Mouse (Mus musculus): ENCODE data around the gene Rrad.

Rrad gene

GRCm38 (mm10) chr8:104611613-104612012, 19.5 kb downstream of the Rrad start:
- no peak for DNase-seq (ENCODE audit: low spot score)

GRCm38 (mm10) chr8:104610185-104610766, 20.9 kb downstream of the Rrad start:
- DNase-seq (ENCODE audit: low spot score): no peak

- no peak for DNase-seq (ENCODE audit: low spot score)
These were observed 21.9 kb downstream of the Rrad start for GRCm38 (mm10) chr8:104609222-104609621.

GRCm38 (mm10) chr8:104607944-104608343, 23.2 kb downstream of the Rrad start:
- DNase-seq (ENCODE audit: low spot score): no peak

- DNase-seq (ENCODE audit: low spot score): no peak
These were observed 24.8 kb downstream of the Rrad start for GRCm38 (mm10) chr8:104606329-104606728.

GRCm38 (mm10) chr8:104603245-104603593, 27.9 kb downstream of the Rrad start:
- DNase-seq (ENCODE audit: low spot score): no peak

- peak; percentile 84 for DNase-seq (ENCODE audit: low spot score)
These were observed 28.5 kb downstream of the Rrad start for GRCm38 (mm10) chr8:104602468-104603244.

- peak; percentile 28 for DNase-seq (ENCODE audit: low spot score)
These were observed 29.2 kb downstream of the Rrad start for GRCm38 (mm10) chr8:104601941-104602371.

GRCm38 (mm10) chr8:104601386-104601785, 29.7 kb downstream of the Rrad start:
- no peak for DNase-seq (ENCODE audit: low spot score)

GRCm38 (mm10) chr8:104598496-104598895, 32.6 kb downstream of the Rrad start:
- DNase-seq (ENCODE audit: low spot score): no peak

- DNase-seq (ENCODE audit: low spot score): no peak
These were observed 33.5 kb downstream of the Rrad start for GRCm38 (mm10) chr8:104597656-104598055.

GRCm38 (mm10) chr8:104595773-104596536, 35.2 kb downstream of the Rrad start:
- DNase-seq (ENCODE audit: low spot score): no peak

- no peak for DNase-seq (ENCODE audit: low spot score)
These were observed 36.3 kb downstream of the Rrad start for GRCm38 (mm10) chr8:104594611-104595362.

- no peak for DNase-seq (ENCODE audit: low spot score)
These were observed 37.4 kb downstream of the Rrad start for GRCm38 (mm10) chr8:104593536-104594325.

- no peak for DNase-seq (ENCODE audit: low spot score)
These were observed 38.6 kb downstream of the Rrad start for GRCm38 (mm10) chr8:104592566-104592965.

- no peak for DNase-seq (ENCODE audit: low spot score)
These were observed 39.3 kb downstream of the Rrad start for GRCm38 (mm10) chr8:104591856-104592255.

- peak; percentile 89 for DNase-seq (ENCODE audit: low spot score)
These were observed 39.8 kb downstream of the Rrad start, which contains the start of gene Pdp2 for GRCm38 (mm10) chr8:104591133-104591834. TSS of gene Pdp2 (plus strand) at chr8:104591451.

- DNase-seq (ENCODE audit: low spot score): no peak
These were observed 40.8 kb downstream of the Rrad start for GRCm38 (mm10) chr8:104590284-104590683.

- no peak for DNase-seq (ENCODE audit: low spot score)
These were observed 46.6 kb downstream of the Rrad start for GRCm38 (mm10) chr8:104584522-104584921.
